Mouse (Mus musculus) bone marrow macrophage, adult 2 months (primary cell): ENCODE measurements around the gene Zfp408. TPM values are rescaled to one million over a fixed set of nuclear protein-coding genes. Genes with fewer than 3 reads are reported as not detected.
"Not testable (repeated sequence)": the region's sequence is repeated elsewhere in the genome, so short reads cannot be mapped to it uniquely, and the experiment has no call there.

ENCODE experiments used
- H3K27ac ChIP-seq: 2 replicates; pipeline ENCODE4 v1.5.1; 2012; ENCODE audit warnings: low read depth, low read length; ENCODE audit not compliant: insufficient read depth
- H3K4me1 ChIP-seq: 2 replicates; pipeline ENCODE4 v1.6.1; 2012; ENCODE audit warnings: low read length; ENCODE audit not compliant: control insufficient read depth, insufficient read depth
- H3K4me3 ChIP-seq: 2 replicates; pipeline ENCODE4 v1.5.1; 2012; ENCODE audit warnings: mild to moderate bottlenecking, low read length, moderate library complexity; ENCODE audit not compliant: insufficient read depth
- CTCF ChIP-seq: IDR thresholded peaks from 2 replicates; pipeline ENCODE4 v1.5.1; 2012; ENCODE audit warnings: low read depth, mild to moderate bottlenecking, low read length, moderate library complexity
- POLR2A ChIP-seq: IDR thresholded peaks from 2 replicates; pipeline ENCODE4 v1.6.1; 2012; ENCODE audit warnings: mild to moderate bottlenecking, low read depth, low read length, borderline replicate concordance
- polyA plus RNA-seq: library from polyadenylated mRNA; stranded (reverse); fragments of >200 nt; gene quantifications from 2 replicates; pipeline ENCODE4 v1.2.4, GENCODE M21; 2012; ENCODE audit not compliant: missing spikeins, insufficient read depth, insufficient read length

Gene Zfp408
- polyA plus RNA-seq, 1 experiment: 12.5 TPM

- no peak for TF ChIP-seq POLR2A
- no peak for TF ChIP-seq CTCF
- Histone ChIP-seq H3K27ac (no peak overlapping the region), H3K4me3 (no peak overlapping the region), H3K4me1 (no peaks in the 10 kb centered on the region)
Observed at GRCm38 (mm10) chr2:91627486-91627885, 22.1 kb downstream of the Zfp408 start.

DNA sequence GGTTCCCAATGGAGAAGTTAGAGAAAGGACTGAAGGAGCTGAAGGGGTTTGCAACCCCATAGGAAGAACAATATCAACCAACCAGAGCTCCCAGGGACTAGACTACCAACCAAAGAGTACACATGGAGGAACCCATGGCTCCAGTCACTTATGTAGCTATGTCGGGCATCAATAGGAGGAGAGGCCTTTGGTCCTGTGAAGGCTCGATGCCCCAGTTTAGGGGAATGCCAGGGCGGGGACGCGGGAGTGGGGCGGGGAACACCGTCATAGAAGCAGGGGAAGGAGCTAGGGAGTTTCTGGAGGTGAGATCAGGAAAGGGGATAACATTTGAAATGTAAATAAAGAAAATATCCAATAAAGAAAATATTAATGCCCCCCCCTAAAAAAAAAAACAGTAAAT is 26.2 kb downstream of the Zfp408 start:
- not testable (repeated sequence) for H3K27ac ChIP-seq, H3K4me3 ChIP-seq, H3K4me1 ChIP-seq

DNA sequence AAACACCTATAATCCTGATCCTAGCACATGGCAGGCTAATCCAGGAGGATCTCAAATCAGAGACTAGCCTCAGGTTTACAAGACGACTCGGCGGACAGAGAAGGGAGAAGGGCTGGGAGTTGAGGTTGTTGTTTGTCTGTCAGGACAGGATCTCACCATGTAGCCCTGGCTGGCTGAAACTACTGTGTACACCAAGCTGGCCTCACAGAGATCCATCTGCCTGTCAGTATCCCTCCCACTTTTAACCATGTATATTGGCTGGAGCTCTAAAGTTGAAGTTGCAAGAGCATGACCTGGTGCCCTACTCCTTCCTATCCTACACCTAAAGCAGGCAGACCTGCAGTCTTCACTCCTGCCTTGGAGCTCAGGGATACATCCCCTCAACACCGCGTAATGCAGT is 27.2 kb downstream of the Zfp408 start:
- no peak for TF ChIP-seq CTCF
- no peak for TF ChIP-seq POLR2A
- Histone ChIP-seq H3K4me1 (no peaks in the 10 kb centered on the region), H3K27ac (no peak overlapping the region), H3K4me3 (no peak overlapping the region)

GRCm38 (mm10) chr2:91609370-91609769 is 40.2 kb downstream of the Zfp408 start:
- H3K4me1 ChIP-seq, H3K27ac ChIP-seq, H3K4me3 ChIP-seq: not testable (repeated sequence)

DNA sequence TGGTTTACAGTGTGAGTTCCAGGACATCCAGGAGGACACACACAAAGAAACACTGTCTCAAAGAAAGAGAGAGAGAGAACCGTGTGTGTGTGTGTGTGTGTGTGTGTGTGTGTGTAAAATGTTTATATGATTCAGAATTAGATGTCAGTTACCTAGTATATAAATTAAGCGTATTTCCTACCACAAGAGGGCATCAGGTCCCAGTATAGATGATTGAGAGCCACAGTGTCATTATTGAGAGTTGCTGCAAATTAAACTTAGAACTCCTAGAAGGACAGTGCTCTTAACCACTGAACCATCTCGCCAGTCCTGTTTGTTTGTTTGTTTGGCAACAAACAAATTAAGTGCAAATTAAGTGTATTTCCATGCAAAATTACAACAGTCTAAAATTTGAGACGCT is 47.2 kb downstream of the Zfp408 start:
- Histone ChIP-seq H3K4me3 (no peak overlapping the region), H3K4me1 (no peaks in the 10 kb centered on the region), H3K27ac (no peak overlapping the region)
- TF ChIP-seq POLR2A (no peak), CTCF (no peak)

DNA sequence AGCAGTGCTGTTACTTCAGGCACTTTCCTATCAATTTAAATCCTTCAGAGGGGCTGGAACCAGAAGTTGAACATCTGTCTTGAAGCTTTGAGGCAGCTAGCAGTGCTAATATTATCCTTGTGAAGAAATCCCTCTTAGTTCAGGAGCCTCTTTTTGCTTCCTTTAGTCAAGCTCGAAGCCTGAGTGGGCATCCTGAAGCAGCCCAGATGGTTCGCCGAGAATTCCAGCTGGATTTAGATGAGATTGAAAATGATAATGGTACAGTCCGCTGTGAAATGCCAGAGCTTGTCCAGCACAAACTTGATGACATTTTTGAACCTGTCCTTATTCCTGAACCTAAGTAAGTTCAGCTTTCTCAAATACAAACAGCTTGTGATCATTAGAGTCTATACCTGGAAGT is 49.1 kb downstream of the Zfp408 start:
- Histone ChIP-seq H3K4me1 (no peaks in the 10 kb centered on the region), H3K27ac (no peak overlapping the region), H3K4me3 (no peak overlapping the region)
- TF ChIP-seq POLR2A (no peak), CTCF (no peak)

Other genes with a start within 250 kb of the Zfp408 start
- 8.1 and 14.2 TPM in 2 replicates for gene 1110051M20Rik, start 205.1 kb downstream of the Zfp408 start, polyA plus RNA-seq
- gene Lrp4, start 192.3 kb downstream of the Zfp408 start, polyA plus RNA-seq: 3.4 and 3.8 TPM in 2 replicates
- 31.8 and 40.1 TPM in 2 replicates for gene Ckap5, start 123.0 kb downstream of the Zfp408 start, polyA plus RNA-seq
- not detected in 2 replicates for gene F2, start 13.4 kb downstream of the Zfp408 start, polyA plus RNA-seq
- 66.6 and 88.4 TPM in 2 replicates for gene Arhgap1, start 69 bp upstream of the Zfp408 start, polyA plus RNA-seq
- 28.8 and 35.7 TPM in 2 replicates for gene Atg13, start 60.8 kb upstream of the Zfp408 start, polyA plus RNA-seq
- 4.8 and 4.9 TPM in 2 replicates for gene Harbi1, start 61.1 kb upstream of the Zfp408 start, polyA plus RNA-seq
- 24.0 and 26.3 TPM in 2 replicates for gene Ambra1, start 80.3 kb upstream of the Zfp408 start, polyA plus RNA-seq